Mouse (Mus musculus): ENCODE results near the gene Il20ra. TPM values are rescaled to one million over a fixed set of nuclear protein-coding genes. Genes with fewer than 3 reads are reported as not detected.

Il20ra gene
- polyA plus RNA-seq, 1 experiment from 2014 or later = 0.56 TPM

GRCm38 (mm10) chr10:19765459-19765858 is 53.1 kb downstream of the Il20ra start:
- Histone ChIP-seq H3K27me3 (no peaks in the 10 kb centered on the region), H3K36me3 (no peaks in the 10 kb centered on the region), H3K4me1 (no peaks in the 10 kb centered on the region), H3K4me3 (replicated peaks) (no peak overlapping the region), H3K9me3 (replicated peaks) (no peaks in the 10 kb centered on the region), H3K27ac (replicated peaks) (no peak overlapping the region), H3K9ac (no peak overlapping the region), H3K4me2 (replicated peaks) (no peak overlapping the region)
- ATAC-seq (ENCODE audit: insufficient number of reproducible peaks, low FRiP score, low TSS enrichment, low read depth) = no peak
- 86% methylated on average over 2 of the region's 2 CpGs for WGBS

- Histone ChIP-seq H3K9me3 (replicated peaks) (no peaks in the 10 kb centered on the region), H3K27ac (replicated peaks) (no peak overlapping the region), H3K4me1 (0 out of 2 replicates have a peak, but pooled peaks cover 6% of the 10 kb centered on the region), H3K36me3 (no peaks in the 10 kb centered on the region), H3K9ac (no peak overlapping the region), H3K4me3 (replicated peaks) (no peak overlapping the region), H3K4me2 (replicated peaks) (no peak overlapping the region), H3K27me3 (no peaks in the 10 kb centered on the region)
- ATAC-seq (ENCODE audit: insufficient number of reproducible peaks, low FRiP score, low TSS enrichment, low read depth) = no peak
- WGBS = 49% methylated on average over 12 of the region's 12 CpGs
These were observed 66.7 kb downstream of the Il20ra start for GRCm38 (mm10) chr10:19779092-19779491.

DNA sequence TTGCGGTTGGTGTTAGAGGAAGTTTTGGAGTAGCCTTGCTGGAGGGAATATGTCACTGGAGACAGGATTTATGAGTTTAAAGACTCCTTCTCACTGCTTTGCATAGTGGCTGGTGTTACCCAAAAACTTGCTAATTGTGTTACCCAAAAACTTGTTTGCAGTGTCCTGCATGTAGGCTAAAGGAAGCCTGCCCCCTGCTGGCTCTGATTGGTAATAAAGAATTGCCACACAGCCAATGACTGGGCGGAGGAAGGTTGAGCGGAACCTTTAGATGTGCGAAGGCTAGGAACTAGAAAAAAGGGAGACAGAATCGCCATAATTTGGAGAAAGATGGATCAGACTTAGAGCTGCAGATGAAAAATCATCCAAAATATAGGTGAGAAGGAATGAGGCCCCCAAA is 69.0 kb downstream of the Il20ra start:
- Histone ChIP-seq H3K9me3 (replicated peaks) (no peaks in the 10 kb centered on the region), H3K4me2 (replicated peaks) (no peak overlapping the region), H3K9ac (no peak overlapping the region), H3K27me3 (no peaks in the 10 kb centered on the region), H3K4me3 (replicated peaks) (no peak overlapping the region), H3K36me3 (no peaks in the 10 kb centered on the region), H3K27ac (replicated peaks) (no peak overlapping the region), H3K4me1 (0 out of 2 replicates have a peak, but pooled peaks cover 6% of the 10 kb centered on the region)
- 86% methylated on average over 5 of the region's 5 CpGs for WGBS
- ATAC-seq (ENCODE audit: insufficient number of reproducible peaks, low FRiP score, low TSS enrichment, low read depth) = no peak

- no peaks in the 10 kb centered on the region for H3K27me3 ChIP-seq
- no peak overlapping the region for H3K4me3 ChIP-seq (replicated peaks)
- no peak for ATAC-seq (ENCODE audit: insufficient number of reproducible peaks, low FRiP score, low TSS enrichment, low read depth)
- no peak overlapping the region for H3K4me2 ChIP-seq (replicated peaks)
- H3K9ac ChIP-seq = no peak overlapping the region
- no peak overlapping the region for H3K27ac ChIP-seq (replicated peaks)
- 67% methylated on average over 8 of the region's 8 CpGs for WGBS
- no peaks in the 10 kb centered on the region for H3K4me1 ChIP-seq
- H3K36me3 ChIP-seq = no peaks in the 10 kb centered on the region
- no peaks in the 10 kb centered on the region for H3K9me3 ChIP-seq (replicated peaks)
These were observed 82.6 kb downstream of the Il20ra start for GRCm38 (mm10) chr10:19794996-19795395.

DNA sequence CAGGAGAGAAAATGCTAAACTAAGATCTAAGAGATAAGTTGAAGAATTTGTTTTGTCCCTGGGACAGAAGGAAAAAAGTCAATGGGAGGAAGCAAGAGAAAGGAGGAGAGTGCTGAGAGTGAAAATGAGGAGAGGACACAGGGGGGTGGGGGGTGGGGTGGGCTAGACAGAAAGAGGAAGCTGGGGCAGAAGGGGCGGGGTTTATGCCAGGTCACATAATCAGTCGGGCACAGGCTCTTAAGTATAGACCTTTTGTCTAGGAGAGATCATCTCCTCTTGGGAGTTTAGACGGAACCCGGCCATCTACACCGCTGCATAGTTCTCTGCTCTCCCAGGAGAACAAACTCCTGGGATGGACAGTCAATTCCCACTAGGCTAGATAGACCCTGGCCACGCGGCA is 90.6 kb downstream of the Il20ra start:
- Histone ChIP-seq H3K4me3 (replicated peaks) (no peak overlapping the region), H3K27me3 (no peaks in the 10 kb centered on the region), H3K27ac (replicated peaks) (no peak overlapping the region), H3K4me2 (replicated peaks) (no peak overlapping the region), H3K9me3 (replicated peaks) (no peaks in the 10 kb centered on the region), H3K9ac (no peak overlapping the region), H3K36me3 (no peaks in the 10 kb centered on the region), H3K4me1 (no peaks in the 10 kb centered on the region)
- no peak for ATAC-seq (ENCODE audit: insufficient number of reproducible peaks, low FRiP score, low TSS enrichment, low read depth)
- 81% methylated on average over 7 of the region's 7 CpGs for WGBS

DNA sequence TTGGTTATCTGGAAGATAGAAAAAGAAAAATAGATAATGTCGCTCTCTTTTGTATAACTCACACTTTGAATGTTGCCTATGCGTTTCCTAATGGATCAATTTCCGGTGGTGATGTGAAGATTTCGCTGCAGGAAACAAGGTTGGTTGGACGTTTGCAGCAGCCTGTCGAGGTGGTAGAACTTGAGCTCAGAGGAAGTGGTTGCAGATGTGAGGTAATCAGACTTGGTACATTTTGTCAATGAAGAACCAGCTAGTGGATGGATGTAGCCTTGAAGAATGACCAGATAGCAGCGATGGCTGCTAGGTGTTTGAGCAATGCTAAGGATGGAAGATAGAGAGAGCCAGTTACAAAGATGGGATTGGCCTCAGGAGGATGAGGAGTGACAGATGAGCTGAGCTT is 92.4 kb downstream of the Il20ra start:
- WGBS = 74% methylated on average over 7 of the region's 7 CpGs
- Histone ChIP-seq H3K27ac (replicated peaks) (no peak overlapping the region), H3K9ac (no peak overlapping the region), H3K4me1 (no peaks in the 10 kb centered on the region), H3K9me3 (replicated peaks) (no peaks in the 10 kb centered on the region), H3K4me3 (replicated peaks) (no peak overlapping the region), H3K4me2 (replicated peaks) (no peak overlapping the region), H3K27me3 (no peaks in the 10 kb centered on the region), H3K36me3 (no peaks in the 10 kb centered on the region)
- ATAC-seq (ENCODE audit: insufficient number of reproducible peaks, low FRiP score, low TSS enrichment, low read depth) = no peak

Other genes starting within 250 kb of the Il20ra start
- gene Ifngr1, start 120.6 kb upstream of the Il20ra start, polyA plus RNA-seq (2015; fragmentation: Nextera tagmentation; extraction: Ambion mirVana) = 61.2 and 61.5 TPM in 2 replicates
- gene Il22ra2, start 90.6 kb upstream of the Il20ra start, polyA plus RNA-seq (2015; fragmentation: Nextera tagmentation; extraction: Ambion mirVana) = 0.37 and 0.74 TPM in 2 replicates
- 0.96 and 1.0 TPM in 2 replicates for gene Slc35d3, start 138.9 kb downstream of the Il20ra start, polyA plus RNA-seq (2015; fragmentation: Nextera tagmentation; extraction: Ambion mirVana)
- gene Pex7, start 195.1 kb downstream of the Il20ra start, polyA plus RNA-seq (2015; fragmentation: Nextera tagmentation; extraction: Ambion mirVana) = 30.3 TPM in 2 replicates
- 1.8 and 2.1 TPM in 2 replicates for gene Map3k5, start 221.9 kb downstream of the Il20ra start, polyA plus RNA-seq (2015; fragmentation: Nextera tagmentation; extraction: Ambion mirVana)